Mouse (Mus musculus) layer of hippocampus, postnatal 10 days (tissue): ENCODE measurements at regions not wholly inside any gene's neighbourhood (a gene's known extent, or its start where the extent isn't known, plus 50 kb on each side); places are given as distances from the start of the nearest gene placed in this dataset.

Experiments used
- DNase-seq, 2 experiments: peaks; one replicate each; pipeline ENCODE4 v3.0.0; 2021; ENCODE audit warnings: low spot score in 2 of 2

GRCm38 (mm10) chr13:60507611-60508010 lies 94.1 kb upstream of the Dapk1 start:
- no peak for DNase-seq

DNA sequence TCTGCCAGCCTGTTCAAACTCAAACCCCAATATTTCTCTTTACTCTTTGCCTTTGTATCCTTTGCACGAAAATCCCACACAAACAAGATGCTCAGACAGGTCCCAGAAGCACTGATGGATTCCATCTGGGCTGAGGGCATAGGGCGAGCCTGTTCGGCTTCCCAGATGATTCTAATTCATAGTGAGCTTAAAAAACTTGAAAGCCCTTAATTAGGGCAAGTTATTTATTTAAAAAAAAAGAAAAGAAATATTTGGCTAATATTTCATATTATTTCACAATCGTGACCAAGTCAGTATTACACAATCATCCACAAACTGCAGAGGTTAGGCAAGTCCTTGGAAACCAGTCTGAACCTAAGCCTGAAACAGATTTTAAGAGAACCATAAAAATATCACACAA lies 93.7 kb upstream of the Dapk1 start:
- DNase-seq, result no peak

- no peak for DNase-seq
Measured at GRCm38 (mm10) chr13:60508856-60509255, 92.9 kb upstream of the Dapk1 start.

DNA sequence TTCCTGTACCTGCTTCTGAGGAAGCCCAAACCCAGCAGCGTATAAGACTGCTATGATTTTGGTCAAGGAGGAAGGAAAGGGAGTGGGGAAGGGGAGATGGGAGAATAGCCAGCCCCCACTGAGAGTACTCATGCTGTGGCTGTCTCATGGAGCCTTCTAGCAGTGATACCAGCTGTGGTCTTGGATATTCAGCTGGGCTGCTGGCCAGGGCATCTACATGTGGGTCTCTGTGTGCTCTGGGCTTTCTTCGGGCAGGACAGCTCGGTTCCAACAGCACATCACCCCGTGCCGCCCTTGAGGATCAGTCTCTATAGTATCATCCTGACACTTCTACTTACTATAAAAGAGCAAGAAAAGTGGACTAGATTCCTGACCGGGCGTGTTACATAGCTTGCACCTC lies 90.6 kb upstream of the Dapk1 start:
- no peak for DNase-seq

GRCm38 (mm10) chr13:60511628-60512027 lies 90.1 kb upstream of the Dapk1 start:
- DNase-seq, result no peak

- DNase-seq, result no peak
Measured at GRCm38 (mm10) chr13:60513756-60514155, 88.0 kb upstream of the Dapk1 start.

GRCm38 (mm10) chr13:60514806-60515205 lies 86.9 kb upstream of the Dapk1 start:
- DNase-seq, result no peak

DNA sequence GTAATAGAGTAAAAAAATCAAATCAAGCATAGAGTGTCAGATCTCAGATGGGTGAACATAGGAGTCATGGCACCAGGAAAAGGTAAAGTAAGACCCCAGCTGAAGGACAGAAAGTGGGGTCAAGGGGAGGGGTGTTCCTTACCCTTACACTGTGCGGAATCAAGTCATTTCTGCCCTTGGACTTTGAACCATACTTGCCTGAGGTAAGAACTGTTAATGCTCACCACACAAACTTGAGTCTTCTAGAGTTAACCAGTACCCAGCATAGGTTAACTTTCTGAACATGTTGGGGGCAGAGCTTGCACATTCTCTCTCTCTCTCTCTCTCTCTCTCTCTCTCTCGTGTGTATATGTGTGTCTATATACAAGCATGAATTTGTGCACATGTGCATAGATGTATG lies 83.7 kb upstream of the Dapk1 start:
- DNase-seq, result no peak

DNA sequence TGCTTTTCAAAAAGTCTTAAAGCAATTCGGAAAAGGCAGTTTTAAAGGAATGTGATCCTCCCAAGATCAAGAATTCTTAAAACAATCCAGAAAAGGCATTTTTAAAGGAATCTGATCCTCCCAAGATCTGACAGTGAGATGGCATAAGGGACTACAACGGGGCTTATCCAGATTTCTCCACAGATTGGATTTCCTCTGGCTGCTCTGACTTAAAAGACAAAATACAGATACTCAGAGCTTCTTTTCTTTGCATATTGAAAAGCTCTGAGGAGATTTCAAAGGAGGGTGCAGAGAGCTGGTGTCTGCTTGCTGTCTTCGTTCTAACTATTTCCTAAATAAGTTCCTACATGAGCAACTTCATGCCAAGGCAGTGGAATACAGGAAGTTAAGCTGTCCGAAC lies 82.0 kb upstream of the Dapk1 start:
- no peak for DNase-seq

- peak; percentile 55 to 57 for DNase-seq
Measured at GRCm38 (mm10) chr13:60522719-60523450, 78.9 kb upstream of the Dapk1 start.

DNA sequence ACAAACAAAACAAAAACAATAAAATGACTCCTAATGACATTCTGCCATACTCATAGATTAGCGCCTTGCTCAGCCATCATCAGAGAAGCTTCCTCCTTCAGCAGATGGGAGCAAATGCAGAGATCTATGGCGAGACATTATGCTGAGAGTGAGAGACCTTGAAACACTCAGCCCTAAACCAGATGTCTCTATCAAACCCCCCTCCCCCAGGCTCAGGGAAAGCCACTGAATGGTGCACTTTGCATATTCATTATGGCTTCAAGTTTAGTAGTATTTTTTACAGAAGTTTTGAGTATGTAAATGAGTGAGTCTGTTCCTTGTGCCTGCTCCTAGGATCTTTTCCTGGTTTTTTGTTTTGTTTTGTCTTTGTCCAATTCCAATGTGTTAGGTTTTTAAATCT lies 73.9 kb upstream of the Dapk1 start:
- DNase-seq, result no peak

- no peak for DNase-seq
Measured at GRCm38 (mm10) chr13:60528819-60529218, 72.9 kb upstream of the Dapk1 start.

- peak in 1 of 2 experiments; percentile 27 for DNase-seq
Measured at GRCm38 (mm10) chr13:60529381-60530069, 72.2 kb upstream of the Dapk1 start.

- no peak for DNase-seq
Measured at GRCm38 (mm10) chr13:60533871-60534427, 67.8 kb upstream of the Dapk1 start.

DNA sequence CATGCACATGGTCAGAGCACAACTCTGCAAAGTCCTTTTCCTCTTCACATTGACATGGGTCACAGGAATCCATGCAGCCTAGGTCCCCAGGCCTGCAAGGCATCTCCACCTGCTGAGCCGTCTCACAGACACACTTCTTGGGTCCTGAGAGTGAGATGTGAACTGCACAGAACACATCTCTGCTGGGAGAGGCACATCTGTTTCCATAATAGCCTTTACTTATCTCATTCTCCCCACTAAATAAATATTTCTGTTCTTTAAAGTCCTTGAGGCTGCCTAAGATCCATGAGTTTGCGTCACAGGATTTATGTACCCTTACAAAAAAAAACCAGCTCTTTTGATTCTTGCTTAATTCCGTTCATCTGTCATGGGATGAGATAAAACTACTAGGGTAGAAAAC lies 67.2 kb upstream of the Dapk1 start:
- no peak for DNase-seq

GRCm38 (mm10) chr13:60535045-60535444 lies 66.7 kb upstream of the Dapk1 start:
- no peak for DNase-seq

GRCm38 (mm10) chr13:60536725-60537124 lies 65.0 kb upstream of the Dapk1 start:
- DNase-seq, result no peak

DNA sequence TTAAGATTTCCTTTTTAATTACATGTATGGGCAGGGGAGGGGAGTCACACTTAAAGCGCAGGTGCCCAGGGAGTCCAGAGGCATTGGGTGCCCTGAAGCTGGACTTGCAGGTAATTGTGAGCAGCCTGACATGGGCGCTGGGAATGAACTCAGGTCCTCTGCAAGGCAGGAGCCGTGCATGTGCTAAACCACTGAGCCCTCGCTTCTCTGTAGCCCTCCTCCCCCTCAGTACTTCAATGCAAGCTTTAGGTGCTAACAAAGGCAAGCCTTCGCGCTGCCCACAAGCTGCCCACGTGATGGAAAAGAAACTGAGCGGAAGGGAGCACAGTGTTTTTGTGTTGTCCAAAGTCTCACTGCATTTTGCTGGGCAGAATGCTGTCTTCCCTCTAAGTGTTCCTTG lies 63.6 kb upstream of the Dapk1 start:
- no peak for DNase-seq

GRCm38 (mm10) chr13:60541165-60541564 lies 60.6 kb upstream of the Dapk1 start:
- no peak for DNase-seq

GRCm38 (mm10) chr13:60544363-60544762 lies 57.4 kb upstream of the Dapk1 start:
- DNase-seq, result no peak

DNA sequence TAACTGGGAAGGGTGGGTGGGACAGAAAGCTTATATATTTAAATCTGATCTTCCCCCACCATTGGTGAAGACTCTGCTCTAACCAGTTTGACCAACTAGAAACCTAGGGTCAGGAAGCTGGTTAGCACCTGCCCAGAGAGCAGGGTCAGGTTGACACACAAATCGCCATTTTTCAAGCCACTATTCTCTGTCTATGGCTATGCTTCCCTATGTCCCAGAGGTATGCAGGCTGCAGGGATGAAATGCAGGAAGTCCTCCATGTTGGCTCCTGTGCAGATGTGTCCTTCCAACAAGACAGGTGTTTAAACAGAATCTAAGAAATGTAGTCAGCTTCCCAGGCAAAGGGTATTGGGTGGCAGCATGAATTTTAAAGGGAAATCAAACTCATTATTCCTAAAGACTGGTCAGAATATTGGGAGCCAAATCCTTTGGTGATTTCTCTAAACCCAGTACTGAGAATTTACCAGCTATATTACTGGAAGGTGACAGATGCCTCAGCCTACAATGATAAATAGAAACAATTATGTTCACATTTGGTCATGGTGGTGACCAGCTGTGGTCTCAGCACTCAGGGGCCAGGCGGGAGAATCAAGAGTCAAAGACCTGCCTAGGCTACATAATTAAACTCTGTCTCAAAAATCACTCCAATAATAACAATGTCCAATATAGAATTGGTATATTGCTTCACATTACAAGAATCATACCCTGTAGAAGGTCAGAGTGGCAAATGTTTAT lies 55.6 kb upstream of the Dapk1 start:
- no peak for DNase-seq
